Mouse (Mus musculus) macrophage (primary cell): ENCODE results near the gene Mettl7a2. TPM values are rescaled to one million over a fixed set of nuclear protein-coding genes. Genes with fewer than 3 reads are reported as not detected.
"Not testable (repeated sequence)": the region's sequence is repeated elsewhere in the genome, so short reads cannot be mapped to it uniquely, and the experiment has no call there.

Experiments
- H3K27ac ChIP-seq: fragments of 350-480 bp; formaldehyde crosslinking; 2 replicates; pipeline ENCODE4 v1.9.0; 2021
- H3K36me3 ChIP-seq: fragments of 350-480 bp; formaldehyde crosslinking; 2 replicates; pipeline ENCODE4 v1.9.0; 2021; ENCODE audit errors: inconsistent target
- H3K4me3 ChIP-seq: fragments of 350-480 bp; formaldehyde crosslinking; 2 replicates; pipeline ENCODE4 v1.9.0; 2021; ENCODE audit errors: inconsistent target
- H3K79me2 ChIP-seq: fragments of 350-480 bp; formaldehyde crosslinking; 2 replicates; pipeline ENCODE4 v1.9.0; 2021; ENCODE audit errors: inconsistent target
- WGBS: methylation state at CpG from one replicate; pipeline ENCODE4 v1.1.7; 2026; ENCODE audit warnings: inconsistent platforms; ENCODE audit not compliant: missing documents; 5-methylcytosine and 5-hydroxymethylcytosine counted together
- polyA plus RNA-seq: library from polyadenylated mRNA; stranded (reverse); fragments of 250-400 nt; gene quantifications from 3 replicates; pipeline ENCODE4 v1.2.4, GENCODE M21; 2018; ENCODE audit warnings: inconsistent platforms
- total RNA-seq, 78 experiments: library from RNA; depleted of rRNA; stranded (reverse); fragments of 250-400 nt; gene quantifications; 1 replicate in 9 of 78; 2 replicates in 24 of 78; 3 replicates in 43 of 78; 4 replicates in 2 of 78; pipeline ENCODE4 v1.2.4; 2018; ENCODE audit warnings: inconsistent platforms in 56 of 78

Gene Mettl7a2
- not detected for total RNA-seq (2018; cell fraction: chromatin; rRNA removed)
- under 1 TPM in 3 of 26 experiments, not detected in 23; 0.07 to 0.14 (median 0.09) TPM for total RNA-seq (2018; cell fraction: cytosol; rRNA removed)
- under 1 TPM in 1 of 26 experiments, not detected in 25; 0.55 TPM for total RNA-seq (2018; cell fraction: nucleus; rRNA removed)
- polyA plus RNA-seq, result not detected in 3 replicates

- WGBS, result 91% methylated on average over 9 of the region's 10 CpGs
- no peak within 1 kb of the TSS for H3K4me3 ChIP-seq
- no peaks in the 10 kb centered on the region for H3K79me2 ChIP-seq
- H3K36me3 ChIP-seq, result no peaks in the 10 kb centered on the region
- H3K27ac ChIP-seq, result no peak within 1 kb of the TSS
Measured at GRCm38 (mm10) chr15:100352711-100353250, at the start of gene Mettl7a2, which contains the start of gene Methig1. Gene Mettl7a2, plus strand, starts transcription at chr15:100353200. Gene Methig1, plus strand, starts transcription at chr15:100353149.

GRCm38 (mm10) chr15:100303428-100304018 lies 49.5 kb upstream of the Mettl7a2 start:
- Histone ChIP-seq H3K4me3 (peak overlapping the region; percentile 65), H3K27ac (peak overlapping the region; percentile 87), H3K79me2 (no peaks in the 10 kb centered on the region; the same call in 1 of the 2 replicates), H3K36me3 (no peaks in the 10 kb centered on the region)
- 11% methylated on average over 7 of the region's 8 CpGs for WGBS

GRCm38 (mm10) chr15:100304019-100304991 lies 48.7 kb upstream of the Mettl7a2 start, which contains the start of gene Mettl7a1:
Gene Mettl7a1, plus strand, starts transcription at chr15:100304140.
- Histone ChIP-seq H3K4me3 (peak within 1 kb of the TSS; percentile 65), H3K36me3 (no peaks in the 10 kb centered on the region), H3K27ac (peak within 1 kb of the TSS; percentile 87), H3K79me2 (no peaks in the 10 kb centered on the region; the same call in 1 of the 2 replicates)
- WGBS, result 2% methylated on average over 20 of the region's 30 CpGs

GRCm38 (mm10) chr15:100306201-100306600 lies 46.8 kb upstream of the Mettl7a2 start:
- Histone ChIP-seq H3K79me2 (no peaks in the 10 kb centered on the region; the same call in 1 of the 2 replicates), H3K27ac (no peak overlapping the region), H3K4me3 (no peak overlapping the region), H3K36me3 (no peaks in the 10 kb centered on the region)
- 62% methylated on average over 2 of the region's 2 CpGs for WGBS

- H3K27ac ChIP-seq, H3K36me3 ChIP-seq, H3K4me3 ChIP-seq, H3K79me2 ChIP-seq: not testable (repeated sequence)
- WGBS, result 19% methylated on average over 3 of the region's 11 CpGs
Measured at GRCm38 (mm10) chr15:100307438-100308096, 45.4 kb upstream of the Mettl7a2 start.

GRCm38 (mm10) chr15:100312346-100312745 lies 40.7 kb upstream of the Mettl7a2 start:
- Histone ChIP-seq H3K4me3 (no peak overlapping the region), H3K27ac (no peak overlapping the region), H3K79me2 (no peaks in the 10 kb centered on the region), H3K36me3 (no peaks in the 10 kb centered on the region)
- 6% methylated on average over 2 of the region's 2 CpGs for WGBS

- WGBS, result 92% methylated on average over 5 of the region's 5 CpGs
- H3K36me3 ChIP-seq, result no peaks in the 10 kb centered on the region
- no peaks in the 10 kb centered on the region for H3K79me2 ChIP-seq
- no peak overlapping the region for H3K4me3 ChIP-seq
- no peak overlapping the region for H3K27ac ChIP-seq
Measured at GRCm38 (mm10) chr15:100314448-100315145, 38.4 kb upstream of the Mettl7a2 start.

- not testable (repeated sequence) for H3K27ac ChIP-seq, H3K36me3 ChIP-seq, H3K4me3 ChIP-seq, H3K79me2 ChIP-seq
- 13% methylated on average over 4 of the region's 4 CpGs for WGBS
Measured at GRCm38 (mm10) chr15:100318014-100318671, 34.9 kb upstream of the Mettl7a2 start.

- Histone ChIP-seq H3K4me3 (no peak overlapping the region), H3K27ac (0 out of 2 replicates have a peak overlapping the region, but pooled peaks have one; percentile 7), H3K36me3 (no peaks in the 10 kb centered on the region), H3K79me2 (no peaks in the 10 kb centered on the region)
- WGBS, result 100% methylated on average over 1 of the region's 1 CpGs
Measured at GRCm38 (mm10) chr15:100319884-100320283, 33.1 kb upstream of the Mettl7a2 start.

- WGBS, result 61% methylated on average over 9 of the region's 9 CpGs
Measured at GRCm38 (mm10) chr15:100320295-100320905, 32.6 kb upstream of the Mettl7a2 start.

GRCm38 (mm10) chr15:100321134-100321533 lies 31.9 kb upstream of the Mettl7a2 start:
- WGBS, result 61% methylated on average over 5 of the region's 5 CpGs
- no peaks in the 10 kb centered on the region for H3K79me2 ChIP-seq
- H3K36me3 ChIP-seq, result no peaks in the 10 kb centered on the region
- no peak overlapping the region for H3K27ac ChIP-seq
- no peak overlapping the region for H3K4me3 ChIP-seq

More at GRCm38 (mm10) chr15:100320295-100320905, 32.6 kb upstream of the Mettl7a2 start:
- 0 out of 2 replicates have a peak overlapping the region, but pooled peaks have one; percentile 7 for H3K27ac ChIP-seq
- H3K4me3 ChIP-seq, result no peak overlapping the region
- no peaks in the 10 kb centered on the region for H3K36me3 ChIP-seq
- H3K79me2 ChIP-seq, result no peaks in the 10 kb centered on the region

- Histone ChIP-seq H3K79me2 (no peaks in the 10 kb centered on the region), H3K27ac (no peak overlapping the region), H3K4me3 (no peak overlapping the region), H3K36me3 (no peaks in the 10 kb centered on the region)
- 89% methylated on average over 11 of the region's 12 CpGs for WGBS
Measured at GRCm38 (mm10) chr15:100324021-100324591, 28.9 kb upstream of the Mettl7a2 start.
